Mouse (Mus musculus): Measurements from ENCODE around the gene Sms. TPM values are rescaled to one million over a fixed set of nuclear protein-coding genes. Genes with fewer than 3 reads are reported as not detected.

Sms gene
- total RNA-seq, 2 experiments from 2014 or later: 80.3 to 111 TPM

GRCm38 (mm10) chrX:157481860-157482259 is 10.2 kb downstream of the Sms start:
- no peak for TF ChIP-seq CTCF (conservative IDR thresholded peaks at IDR 0.05)
- Histone ChIP-seq H3K27ac (no peak overlapping the region), H3K4me3 (no peak overlapping the region)
- DNase-seq (ENCODE audit: low spot score in 2 of 2): no peak

GRCm38 (mm10) chrX:157477328-157477727 is 14.8 kb downstream of the Sms start:
- TF ChIP-seq CTCF (conservative IDR thresholded peaks at IDR 0.05): no peak
- Histone ChIP-seq H3K4me3 (no peak overlapping the region), H3K27ac (no peak overlapping the region)
- DNase-seq (ENCODE audit: low spot score in 2 of 2): no peak

GRCm38 (mm10) chrX:157476153-157476810 is 15.8 kb downstream of the Sms start:
- no peak for DNase-seq (ENCODE audit: low spot score in 2 of 2)
- TF ChIP-seq CTCF (conservative IDR thresholded peaks at IDR 0.05): no peak
- H3K27ac ChIP-seq: no peak overlapping the region
- H3K4me3 ChIP-seq: no peak overlapping the region

GRCm38 (mm10) chrX:157471711-157472660 is 20.1 kb downstream of the Sms start:
- no peak overlapping the region for H3K4me3 ChIP-seq
- TF ChIP-seq CTCF (conservative IDR thresholded peaks at IDR 0.05): no peak
- DNase-seq (ENCODE audit: low spot score in 2 of 2): no peak
- H3K27ac ChIP-seq: no peak overlapping the region

- Histone ChIP-seq H3K4me3 (no peak overlapping the region), H3K27ac (no peak overlapping the region)
- no peak for TF ChIP-seq CTCF (conservative IDR thresholded peaks at IDR 0.05)
- no peak for DNase-seq (ENCODE audit: low spot score in 2 of 2)
These were observed 23.3 kb downstream of the Sms start for GRCm38 (mm10) chrX:157468795-157469194.

- Histone ChIP-seq H3K4me3 (no peak overlapping the region), H3K27ac (no peak overlapping the region)
- no peak for TF ChIP-seq CTCF (conservative IDR thresholded peaks at IDR 0.05)
- no peak for DNase-seq (ENCODE audit: low spot score in 2 of 2)
These were observed 24.0 kb downstream of the Sms start for GRCm38 (mm10) chrX:157468055-157468454.

- DNase-seq (ENCODE audit: low spot score in 2 of 2): no peak
- no peak for TF ChIP-seq CTCF (conservative IDR thresholded peaks at IDR 0.05)
- no peak overlapping the region for H3K27ac ChIP-seq
- H3K4me3 ChIP-seq: no peak overlapping the region
These were observed 26.1 kb downstream of the Sms start for GRCm38 (mm10) chrX:157465949-157466348.

GRCm38 (mm10) chrX:157462716-157463115 is 29.4 kb downstream of the Sms start:
- H3K4me3 ChIP-seq: no peak overlapping the region
- peak; percentile 78 for TF ChIP-seq CTCF (conservative IDR thresholded peaks at IDR 0.05)
- no peak overlapping the region for H3K27ac ChIP-seq
- peak in 1 of 2 experiments; percentile 16 for DNase-seq (ENCODE audit: low spot score in 2 of 2)

- peak; percentile 88 for TF ChIP-seq CTCF (conservative IDR thresholded peaks at IDR 0.05)
- Histone ChIP-seq H3K4me3 (no peak overlapping the region), H3K27ac (no peak overlapping the region)
- peak; percentile 9 to 50 for DNase-seq (ENCODE audit: low spot score in 2 of 2)
These were observed 37.7 kb downstream of the Sms start for GRCm38 (mm10) chrX:157454430-157454829.

- no peak for DNase-seq (ENCODE audit: low spot score in 2 of 2)
- Histone ChIP-seq H3K4me3 (no peak overlapping the region), H3K27ac (no peak overlapping the region)
- TF ChIP-seq CTCF (conservative IDR thresholded peaks at IDR 0.05): no peak
These were observed 43.1 kb downstream of the Sms start for GRCm38 (mm10) chrX:157449000-157449399.

GRCm38 (mm10) chrX:157447431-157447830 is 44.7 kb downstream of the Sms start:
- no peak for DNase-seq (ENCODE audit: low spot score in 2 of 2)
- no peak overlapping the region for H3K4me3 ChIP-seq
- TF ChIP-seq CTCF (conservative IDR thresholded peaks at IDR 0.05): no peak
- H3K27ac ChIP-seq: no peak overlapping the region

GRCm38 (mm10) chrX:157434768-157435167 is 57.3 kb downstream of the Sms start:
- Histone ChIP-seq H3K27ac (no peak overlapping the region), H3K4me3 (no peak overlapping the region)
- no peak for DNase-seq (ENCODE audit: low spot score in 2 of 2)
- TF ChIP-seq CTCF (conservative IDR thresholded peaks at IDR 0.05): no peak

- no peak overlapping the region for H3K27ac ChIP-seq
- no peak overlapping the region for H3K4me3 ChIP-seq
- DNase-seq (ENCODE audit: low spot score in 2 of 2): no peak
- 0 out of 2 replicates have a peak, but pooled peaks have one; percentile 5 for TF ChIP-seq CTCF (conservative IDR thresholded peaks at IDR 0.05)
These were observed 72.6 kb downstream of the Sms start for GRCm38 (mm10) chrX:157419451-157419850.

Measured in layer of hippocampus, adult 2 months (tissue).